Mouse (Mus musculus): ENCODE data around the gene Chac1.

- no peak for TF ChIP-seq CTCF (IDR thresholded peaks at IDR 0.05; ENCODE audit: low read depth)
- TF ChIP-seq EP300 (optimal IDR thresholded peaks at IDR 0.05) = no peak
Observed at GRCm38 (mm10) chr2:119350555-119351486, at the start of gene Chac1.
